Mouse (Mus musculus): ENCODE data around the gene 4931409K22Rik.
A peak's percentile ranks its signal among the peaks of the same experiment; 100 is the strongest.

The 4931409K22Rik gene

DNA sequence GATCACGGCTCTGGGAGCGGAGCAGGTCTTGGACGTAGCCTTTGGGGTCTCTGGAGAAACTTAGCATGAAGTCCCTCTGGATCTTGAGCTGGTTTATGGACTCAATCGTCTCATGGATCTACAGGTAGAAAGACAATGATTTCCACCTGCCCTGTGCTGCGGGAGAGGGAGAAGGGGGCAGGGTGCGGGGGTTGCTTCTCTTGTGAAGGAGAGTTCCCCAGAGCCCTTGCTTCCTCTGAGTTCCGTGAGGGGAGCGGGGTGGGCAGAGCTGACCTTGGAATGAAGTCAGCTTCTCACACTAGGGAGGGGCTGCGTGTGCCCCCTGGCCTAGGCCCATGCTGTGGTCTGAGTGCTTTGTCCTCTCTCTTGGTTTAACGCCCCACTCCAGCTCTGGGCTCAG is 36.6 kb upstream of the 4931409K22Rik start:
- no peak for DNase-seq (ENCODE audit: low read depth, low spot score)

DNA sequence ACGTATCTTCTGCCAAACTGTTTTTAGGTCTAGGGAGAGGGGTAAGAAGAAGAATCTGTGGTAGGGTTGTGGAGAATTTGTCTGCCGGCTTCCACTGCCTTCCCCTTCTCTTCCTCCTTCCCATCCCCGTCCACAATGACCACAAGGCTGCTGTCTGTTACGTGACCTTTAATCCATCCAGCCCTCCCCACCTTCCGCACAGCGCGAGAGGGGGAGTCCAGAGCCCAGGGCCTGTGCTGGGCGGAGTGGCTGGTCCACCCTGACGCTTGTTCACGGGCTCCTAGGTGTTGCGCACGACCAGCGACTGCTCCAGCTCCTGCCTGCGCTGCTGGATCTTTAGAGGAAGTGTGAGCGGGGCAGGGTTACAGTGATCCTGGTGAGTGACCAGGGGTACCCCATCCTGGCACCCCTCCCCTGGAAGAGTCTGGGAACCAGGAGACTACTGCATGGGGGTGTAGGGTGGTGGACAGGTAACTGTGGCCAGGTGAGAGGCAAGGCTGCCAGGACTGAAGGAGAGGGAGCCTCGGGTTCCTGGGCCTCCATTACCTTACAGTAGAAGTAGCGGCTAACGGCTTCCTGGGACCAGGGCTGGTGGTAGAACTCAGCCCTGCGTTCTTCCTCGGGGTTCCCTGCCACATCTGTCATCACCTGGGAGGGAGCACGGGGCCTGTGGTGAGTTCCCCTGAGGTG is 36.0 kb upstream of the 4931409K22Rik start:
- no peak for DNase-seq (ENCODE audit: low read depth, low spot score)

DNA sequence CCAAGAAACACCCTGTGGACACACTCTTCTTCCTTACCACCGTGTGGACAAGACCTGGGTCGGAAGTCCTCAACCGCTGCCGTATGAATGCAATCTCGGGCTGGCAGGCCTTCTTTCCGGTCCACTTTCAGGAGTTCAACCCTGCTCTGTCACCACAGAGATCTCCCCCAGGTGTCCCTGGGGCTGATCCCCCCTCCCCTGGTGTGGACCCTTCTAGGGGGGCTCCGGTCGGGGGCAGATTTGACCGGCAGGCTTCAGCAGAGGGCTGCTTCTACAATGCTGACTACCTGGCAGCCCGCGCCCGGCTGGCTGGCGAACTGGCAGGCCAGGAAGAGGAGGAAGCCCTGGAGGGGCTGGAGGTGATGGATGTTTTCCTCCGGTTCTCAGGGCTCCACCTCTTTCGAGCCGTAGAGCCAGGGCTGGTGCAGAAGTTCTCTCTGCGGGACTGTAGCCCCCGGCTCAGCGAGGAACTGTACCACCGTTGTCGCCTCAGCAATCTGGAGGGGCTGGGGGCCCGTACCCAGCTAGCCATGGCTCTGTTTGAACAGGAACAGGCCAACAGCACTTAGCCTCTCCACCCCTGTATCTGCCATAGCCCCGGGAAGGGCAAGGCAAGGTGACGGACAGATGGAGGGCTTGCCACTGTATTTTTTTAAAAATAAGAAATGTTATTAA is 35.3 kb upstream of the 4931409K22Rik start:
- no peak for DNase-seq (ENCODE audit: low read depth, low spot score)

DNA sequence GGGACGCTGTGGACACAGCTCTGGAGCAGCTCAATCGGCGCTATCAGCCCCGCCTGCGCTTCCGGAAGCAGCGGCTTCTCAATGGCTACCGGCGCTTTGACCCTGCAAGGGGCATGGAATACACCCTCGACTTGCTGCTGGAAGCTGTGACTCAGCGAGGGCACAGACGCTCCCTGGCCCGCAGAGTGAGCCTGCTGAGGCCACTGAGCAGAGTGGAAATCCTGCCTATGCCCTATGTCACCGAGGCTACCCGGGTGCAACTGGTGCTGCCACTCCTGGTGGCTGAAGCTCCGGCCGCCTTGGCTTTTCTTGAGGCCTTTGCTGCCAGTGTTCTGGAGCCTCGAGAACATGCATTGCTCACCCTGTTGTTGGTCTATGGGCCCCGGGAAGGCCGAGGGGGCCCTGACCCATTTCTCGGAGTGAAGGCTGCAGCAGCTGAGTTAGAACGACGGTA is 34.7 kb upstream of the 4931409K22Rik start:
- DNase-seq (ENCODE audit: low read depth, low spot score) = no peak

DNA sequence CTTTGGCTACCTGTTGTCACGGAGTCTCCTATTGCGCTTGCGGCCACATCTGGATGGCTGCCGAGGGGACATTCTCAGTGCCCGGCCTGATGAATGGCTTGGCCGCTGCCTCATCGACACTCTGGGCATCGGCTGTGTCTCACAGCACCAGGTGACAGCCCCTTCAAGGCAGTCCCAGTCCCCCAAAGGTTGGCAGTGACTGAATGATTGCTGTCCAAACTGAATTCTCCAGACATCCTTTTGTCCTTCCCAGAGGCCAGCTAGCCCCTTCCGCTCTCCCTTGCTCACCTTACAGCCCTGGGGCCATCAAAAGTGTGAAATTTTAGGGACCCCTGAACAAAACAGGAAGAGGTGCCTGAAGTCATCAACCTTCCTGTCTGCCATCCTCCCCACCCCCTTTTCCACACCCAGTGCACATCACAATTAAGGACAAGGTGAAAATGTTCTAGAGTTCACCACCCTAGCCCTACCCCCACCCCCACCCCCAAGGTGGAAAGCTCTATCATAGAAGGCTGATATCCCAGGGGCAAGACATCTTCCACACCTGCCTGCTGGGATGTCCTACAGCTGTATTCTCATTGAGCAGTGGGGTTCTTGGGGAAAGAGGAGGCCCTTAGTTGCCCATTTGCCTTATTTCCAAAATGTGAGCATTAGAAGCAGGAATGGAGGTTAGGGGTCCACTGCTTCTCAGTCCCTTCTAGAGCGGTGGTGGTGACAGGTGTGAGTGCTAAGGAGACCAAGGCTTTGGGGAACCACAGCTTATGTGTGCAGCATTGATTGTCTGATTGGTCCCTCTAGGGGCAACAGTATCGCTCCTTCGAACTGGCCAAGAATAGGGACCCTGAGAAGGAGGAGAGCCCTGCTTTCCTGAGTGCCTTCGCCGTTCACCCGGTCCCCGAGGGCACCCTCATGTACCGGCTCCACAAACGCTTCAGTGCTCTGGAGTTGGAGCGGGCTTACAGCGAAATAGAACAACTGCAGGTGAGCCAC is 33.2 kb upstream of the 4931409K22Rik start:
- DNase-seq (ENCODE audit: low read depth, low spot score) = no peak

DNA sequence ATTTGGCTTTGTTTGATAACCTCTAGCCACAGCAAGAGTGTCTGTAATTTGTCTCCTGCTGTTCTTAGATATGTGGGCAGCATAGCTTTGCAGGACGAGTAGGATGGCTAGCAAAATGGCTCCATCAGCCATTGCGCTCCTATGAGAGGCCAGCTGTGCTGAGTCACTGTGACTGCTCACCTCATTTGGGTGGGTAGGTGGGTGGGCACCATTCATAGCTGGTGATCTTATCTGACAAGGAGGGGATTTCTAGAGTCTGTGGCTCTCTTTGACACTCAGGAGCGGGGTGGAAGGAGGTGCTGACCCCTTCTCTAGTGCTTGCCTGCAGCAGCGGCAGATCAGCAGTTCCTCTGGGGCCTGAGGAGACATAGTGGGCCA is 30.6 kb upstream of the 4931409K22Rik start:
- no peak for DNase-seq (ENCODE audit: low read depth, low spot score)

DNA sequence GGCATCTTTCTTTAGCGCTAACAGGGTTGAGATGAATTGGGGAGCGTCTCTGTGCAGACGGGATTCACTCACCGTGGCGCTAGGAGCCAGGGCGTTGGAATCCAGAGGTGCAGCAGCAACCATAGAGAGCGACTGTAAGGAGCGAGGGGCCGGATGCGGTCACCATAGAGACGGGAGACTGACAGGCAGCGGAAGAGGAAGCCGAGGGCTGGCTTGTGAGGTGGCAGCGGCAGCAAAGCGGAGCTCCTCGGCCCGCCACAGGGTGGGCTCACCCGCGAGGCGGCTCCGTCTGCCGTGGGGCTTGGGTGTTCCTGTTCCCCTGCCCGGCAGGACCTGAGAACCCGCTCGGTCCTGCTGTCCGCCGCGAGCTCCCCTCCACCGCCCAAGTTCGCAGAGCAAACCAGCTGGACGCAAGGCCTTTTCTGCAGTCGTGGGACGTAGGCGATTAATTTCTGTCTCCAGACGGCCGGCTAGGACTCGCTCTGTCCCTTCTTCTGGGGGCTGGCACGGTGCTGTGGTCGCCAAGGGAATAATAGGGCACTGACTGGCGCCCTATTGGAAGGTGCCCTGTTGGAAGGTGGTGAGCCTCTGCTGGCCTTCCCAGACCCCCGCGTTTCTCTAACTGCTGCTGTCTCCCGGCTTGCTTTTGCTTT is 30.1 kb upstream of the 4931409K22Rik start, which contains the start of gene Chpf2:
Gene Chpf2 (plus strand): TSS at position 195 of the 653 bp plus-strand sequence.
- peak; percentile 91 for DNase-seq (ENCODE audit: low read depth, low spot score)

DNA sequence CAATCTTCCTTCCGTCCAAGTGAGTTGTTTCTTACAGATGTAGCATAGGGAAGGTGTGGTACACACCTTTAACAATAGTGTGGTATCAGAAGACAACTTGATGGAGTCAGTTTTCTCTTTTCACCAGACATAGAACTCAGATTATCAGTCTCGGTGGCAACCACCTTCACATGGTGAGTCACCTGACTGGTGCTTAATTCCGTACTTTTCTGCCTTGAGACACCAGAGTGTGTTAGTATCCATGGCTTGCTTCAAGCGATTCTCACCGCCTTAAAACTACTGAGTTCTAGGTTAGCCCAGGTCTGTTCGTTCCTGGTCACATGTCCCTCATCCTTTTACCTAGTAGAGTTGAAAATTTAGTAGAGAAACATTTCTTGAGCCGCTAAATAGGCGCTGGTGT is 29.5 kb upstream of the 4931409K22Rik start:
- no peak for DNase-seq (ENCODE audit: low read depth, low spot score)

DNA sequence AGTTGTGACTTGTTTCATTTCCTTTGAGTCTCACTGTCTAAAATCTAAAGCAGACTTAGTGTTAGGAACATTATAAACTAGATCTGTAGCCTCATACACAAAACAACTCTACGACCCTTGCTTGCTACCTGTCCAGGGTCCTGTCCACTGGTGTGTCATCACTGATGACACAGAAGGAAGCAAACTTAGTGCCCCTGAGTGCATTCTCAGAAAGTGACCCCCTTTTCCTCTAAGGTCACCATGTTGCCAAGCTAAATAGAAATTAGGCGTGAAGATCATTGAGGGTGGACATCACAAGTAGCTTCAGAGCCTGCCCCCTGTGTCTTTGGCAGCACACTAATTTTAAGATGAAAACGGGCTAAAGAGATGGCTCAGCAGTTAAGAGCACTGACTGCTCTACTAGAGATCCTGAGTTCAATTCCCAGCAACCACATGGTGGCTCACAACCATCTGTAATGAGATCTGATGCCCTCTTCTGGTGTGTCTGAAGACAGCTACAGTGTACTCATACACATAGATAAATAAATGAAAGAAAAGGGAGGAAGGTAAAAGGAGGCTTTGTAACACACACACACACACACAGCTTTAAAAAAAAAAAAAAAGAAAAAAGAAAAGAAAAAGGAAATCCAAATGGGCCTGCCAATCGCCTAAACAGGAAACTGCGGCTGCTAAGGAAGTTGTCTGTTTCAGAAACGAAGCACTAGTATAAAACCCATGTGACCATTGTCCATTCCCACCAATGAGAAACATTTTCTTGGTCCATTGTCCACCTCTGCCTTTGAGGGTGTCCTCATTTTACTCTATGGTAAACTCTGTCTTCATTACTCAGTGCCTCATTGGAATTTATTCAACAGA is 21.7 kb upstream of the 4931409K22Rik start:
- no peak for DNase-seq (ENCODE audit: low read depth, low spot score)

DNA sequence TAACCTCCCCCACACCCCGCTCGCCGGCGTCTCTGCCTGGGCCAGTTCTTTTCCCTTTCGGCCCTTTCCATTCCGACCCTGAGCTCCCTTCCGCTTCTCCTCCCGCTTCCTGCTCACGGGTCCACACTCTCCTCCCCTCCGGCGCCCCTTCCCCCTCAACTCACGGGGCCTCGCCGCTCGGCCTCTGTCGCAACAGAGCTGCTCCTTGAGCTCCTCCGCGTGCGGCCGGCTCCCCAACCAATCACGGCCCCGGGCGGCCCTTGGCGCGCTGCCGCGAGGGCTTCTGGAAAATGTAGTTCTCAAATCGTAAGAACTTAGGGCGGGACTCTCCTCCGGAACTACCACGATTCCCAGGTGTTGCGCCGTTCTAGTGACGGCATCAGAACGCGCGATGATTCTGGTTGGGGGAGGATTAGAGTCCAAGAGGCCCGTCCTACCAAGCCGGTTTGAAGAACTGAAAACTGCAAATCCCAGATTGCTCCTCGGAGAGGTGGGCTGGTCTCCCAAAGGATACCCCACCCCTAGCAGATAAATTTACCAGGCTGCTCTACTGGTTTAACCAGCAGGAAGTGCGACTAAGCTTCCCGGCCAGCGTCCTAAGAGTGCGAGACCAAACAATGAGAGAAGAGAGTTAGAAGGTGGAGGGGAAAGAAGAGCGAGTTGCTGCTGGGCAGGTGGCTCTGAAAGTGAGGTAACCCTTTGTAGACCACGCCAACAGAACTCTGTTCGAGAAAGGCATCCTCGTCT is 20.7 kb upstream of the 4931409K22Rik start, which contains the start of gene Abcf2:
Gene Abcf2 (minus strand): TSS at position 285 of the 747 bp plus-strand sequence.
- peak; percentile 100 for DNase-seq (ENCODE audit: low read depth, low spot score)

DNA sequence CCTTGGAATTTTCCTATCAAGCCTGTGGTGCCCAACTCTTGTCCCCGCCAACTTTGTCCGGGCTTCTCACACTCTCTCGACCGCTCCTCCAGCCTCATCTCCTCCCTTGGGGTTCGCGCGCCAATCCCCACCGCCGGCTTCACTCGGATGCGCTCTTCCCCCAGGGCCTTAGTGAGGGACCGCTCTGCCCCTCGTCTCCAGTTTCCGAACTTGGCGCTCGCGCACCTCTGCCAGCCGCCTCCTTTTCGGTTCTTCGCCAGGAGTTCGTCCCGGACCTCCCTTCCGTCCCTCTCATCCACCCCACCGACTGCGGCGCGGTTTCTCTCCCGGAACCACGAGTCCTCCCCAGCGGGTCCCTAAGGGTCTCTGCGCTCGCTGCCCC is 20.2 kb upstream of the 4931409K22Rik start:
- DNase-seq (ENCODE audit: low read depth, low spot score) = peak; percentile 50

DNA sequence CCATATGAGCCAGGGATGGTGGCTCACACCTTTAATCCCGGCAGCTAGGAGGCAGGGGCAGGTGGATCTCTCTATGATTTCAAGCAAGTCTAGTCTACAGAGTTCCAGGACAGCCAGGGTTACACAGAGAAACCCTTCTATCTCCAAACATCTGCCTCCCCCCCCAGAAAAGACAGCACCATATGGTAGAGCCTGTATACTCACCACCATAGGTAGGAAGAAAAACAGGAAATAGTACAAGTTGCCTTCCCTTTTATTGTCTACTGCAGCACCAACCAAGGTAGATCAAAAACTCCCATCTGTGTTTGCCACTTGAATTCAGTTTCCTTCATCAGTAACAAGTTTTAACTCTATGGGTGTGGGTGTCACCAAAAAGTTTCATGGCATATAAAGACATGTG is 19.3 kb upstream of the 4931409K22Rik start:
- DNase-seq (ENCODE audit: low read depth, low spot score) = no peak

DNA sequence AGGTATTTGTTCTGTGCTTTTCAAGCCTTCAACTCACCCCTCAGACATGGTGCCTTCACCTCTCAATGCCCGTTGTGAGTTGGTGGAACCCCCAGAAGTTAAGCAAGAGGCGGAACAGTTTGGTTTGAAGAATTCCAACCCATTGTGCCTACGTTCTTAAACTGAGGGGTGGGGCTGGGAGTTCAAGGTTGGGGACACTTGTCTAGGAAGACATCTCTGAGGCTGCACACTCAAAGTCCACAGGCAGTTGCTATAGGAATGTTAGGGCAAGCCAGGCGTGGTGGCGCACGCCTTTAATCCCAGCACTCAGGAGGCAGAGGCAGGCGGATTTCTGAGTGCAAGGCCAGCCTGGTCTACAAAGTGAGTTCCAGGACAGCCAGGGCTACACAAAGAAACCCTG is 1.3 kb downstream of the 4931409K22Rik start:
- peak; percentile 55 for DNase-seq (ENCODE audit: low read depth, low spot score)

DNA sequence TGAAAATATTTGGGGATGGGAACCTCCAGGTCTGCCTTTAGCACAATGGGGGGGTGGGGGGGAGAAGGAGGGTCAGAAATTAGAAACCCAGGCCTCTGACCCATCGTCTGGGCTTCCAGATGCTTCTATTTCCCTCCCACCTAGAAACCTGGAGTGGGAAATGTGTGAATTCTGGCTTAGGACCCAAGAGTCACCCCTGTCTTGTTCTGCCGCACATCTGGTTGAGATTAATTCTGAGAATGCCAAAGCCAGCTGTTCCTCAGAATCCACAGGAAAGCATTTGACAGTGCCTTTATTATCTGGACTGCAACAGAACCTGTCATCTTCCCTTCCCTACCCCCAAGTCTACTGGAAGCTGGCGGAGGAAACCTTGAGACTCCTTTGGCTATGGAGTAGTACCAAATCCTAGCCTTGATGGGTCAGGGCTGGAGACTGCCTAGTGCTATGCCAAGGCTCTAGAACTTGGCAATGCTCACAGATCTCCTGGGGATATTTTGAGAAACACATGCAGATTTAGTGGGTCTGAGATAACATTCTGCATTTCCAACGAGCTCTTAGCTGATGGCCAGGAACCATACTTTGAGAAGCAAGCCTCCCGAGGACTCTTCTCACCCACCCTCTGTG is 2.9 kb downstream of the 4931409K22Rik start:
- DNase-seq (ENCODE audit: low read depth, low spot score) = no peak

DNA sequence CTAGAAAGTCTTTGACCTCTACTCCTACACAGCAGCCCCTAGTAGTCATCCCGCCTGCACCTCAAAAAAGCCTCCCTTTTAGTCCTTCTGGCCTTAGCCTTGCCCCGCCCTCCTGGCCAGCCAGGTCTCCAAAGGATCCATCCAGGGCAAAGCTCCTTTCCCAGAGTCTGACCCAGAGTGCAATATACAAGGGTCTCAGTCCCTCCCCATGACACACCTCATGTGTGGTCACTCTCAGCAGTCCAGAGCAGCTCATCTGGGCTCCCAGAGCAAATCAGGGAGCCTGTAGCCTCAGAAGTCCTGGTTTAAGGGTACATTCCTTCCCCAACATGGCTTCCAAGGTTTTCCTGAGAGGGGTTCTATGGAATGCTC is 5.3 kb downstream of the 4931409K22Rik start:
- DNase-seq (ENCODE audit: low read depth, low spot score) = no peak

DNA sequence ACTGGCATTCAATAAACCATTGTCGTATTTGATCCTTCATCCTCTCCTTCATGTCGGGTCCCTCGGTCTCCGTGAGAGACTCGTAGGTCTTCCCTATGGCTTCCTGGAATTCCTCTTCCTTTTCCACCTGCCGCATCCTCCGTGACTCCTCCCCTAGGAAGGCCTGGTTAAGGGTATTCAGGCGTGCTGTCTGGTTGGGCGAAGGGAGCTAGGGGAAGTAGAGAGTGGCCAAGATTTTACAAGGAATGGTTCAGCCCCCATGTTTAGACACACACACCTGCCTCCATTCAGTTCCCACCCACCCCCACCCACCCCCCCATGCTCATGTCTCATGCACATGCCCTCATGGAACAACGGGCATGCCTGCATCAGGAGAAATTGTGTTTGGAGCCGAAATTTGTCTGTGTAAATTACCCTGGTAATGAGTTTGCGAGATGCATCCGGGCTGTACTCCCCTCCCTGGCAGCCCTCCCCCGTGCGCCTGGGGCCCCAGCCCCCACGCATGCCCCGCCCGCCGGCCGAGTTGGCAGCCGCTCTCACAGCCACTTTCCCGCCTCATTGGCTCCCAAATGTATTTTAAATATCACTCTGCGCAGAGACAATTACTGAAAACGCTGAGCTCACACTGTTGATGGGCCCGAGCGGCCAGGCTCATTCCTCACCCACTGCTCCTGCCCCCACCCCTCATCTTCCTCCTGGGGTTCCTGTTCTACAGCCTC is 5.9 kb downstream of the 4931409K22Rik start:
- DNase-seq (ENCODE audit: low read depth, low spot score) = peak; percentile 17

DNA sequence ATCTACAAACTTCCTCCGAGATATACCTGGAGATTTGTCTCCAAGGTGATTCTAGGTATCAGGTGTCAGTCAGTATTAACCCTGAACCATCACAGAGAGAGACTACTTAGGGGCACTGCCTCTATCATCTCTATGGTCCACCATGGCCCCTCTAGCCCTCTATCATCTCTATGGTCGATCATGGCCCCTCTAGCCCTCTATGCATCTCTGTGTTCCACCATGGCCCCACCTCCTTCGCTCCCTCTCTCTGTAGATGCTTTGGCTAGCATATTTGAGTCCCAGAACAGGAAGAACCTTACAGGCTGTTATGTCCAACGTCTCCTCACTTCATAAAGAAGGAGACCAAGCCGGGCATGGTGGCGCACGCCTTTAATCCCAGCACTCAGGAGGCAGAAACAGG is 14.0 kb downstream of the 4931409K22Rik start:
- DNase-seq (ENCODE audit: low read depth, low spot score) = peak; percentile 77

DNA sequence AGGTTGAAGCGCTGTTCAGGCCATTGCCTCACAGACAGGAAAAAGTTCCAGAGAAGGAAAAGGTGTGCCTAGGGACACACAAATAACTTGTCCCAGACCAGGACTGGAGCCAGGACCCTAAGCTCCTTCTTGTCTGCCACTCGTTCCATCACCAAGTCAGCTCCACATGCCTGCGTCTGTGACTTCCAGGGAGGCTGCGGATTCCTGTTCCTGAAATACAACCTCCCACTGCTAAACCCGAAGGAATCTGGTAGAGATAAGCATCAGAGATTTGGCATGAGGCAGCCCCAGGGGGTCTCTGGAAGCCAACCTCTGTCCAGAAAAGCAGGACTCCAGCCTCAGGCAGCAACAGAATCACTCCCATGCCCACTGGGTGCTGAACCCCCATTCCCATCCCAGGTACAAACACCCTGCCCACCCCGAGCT is 15.5 kb downstream of the 4931409K22Rik start:
- no peak for DNase-seq (ENCODE audit: low read depth, low spot score)
